Mouse (Mus musculus) NIH3T3 (cell line): ENCODE measurements around the gene Celsr1.

Source experiments
- DNase-seq: peaks from one replicate; pipeline ENCODE4 v3.0.0-alpha.2; 2012; ENCODE audit warnings: low read depth

The Celsr1 gene

GRCm38 (mm10) chr15:86034781-86035360 lies 1.3 kb upstream of the Celsr1 start:
- DNase-seq, result no peak

- DNase-seq, result no peak
Observed at GRCm38 (mm10) chr15:86034021-86034523, 495 bp upstream of the Celsr1 start.

- no peak for DNase-seq
Observed at GRCm38 (mm10) chr15:86032811-86033190, 776 bp downstream of the Celsr1 start.

GRCm38 (mm10) chr15:86029981-86030380 lies 3.6 kb downstream of the Celsr1 start:
- DNase-seq, result no peak

- no peak for DNase-seq
Observed at GRCm38 (mm10) chr15:86027871-86028270, 5.7 kb downstream of the Celsr1 start.

GRCm38 (mm10) chr15:86021971-86022370 lies 11.6 kb downstream of the Celsr1 start:
- DNase-seq, result no peak

GRCm38 (mm10) chr15:86021301-86021700 lies 12.3 kb downstream of the Celsr1 start:
- DNase-seq, result no peak

- no peak for DNase-seq
Observed at GRCm38 (mm10) chr15:86020008-86020407, 13.6 kb downstream of the Celsr1 start.

- no peak for DNase-seq
Observed at GRCm38 (mm10) chr15:86018753-86019512, 14.6 kb downstream of the Celsr1 start.

GRCm38 (mm10) chr15:86017336-86017735 lies 16.2 kb downstream of the Celsr1 start:
- no peak for DNase-seq

GRCm38 (mm10) chr15:86015860-86016541 lies 17.6 kb downstream of the Celsr1 start:
- DNase-seq, result no peak

GRCm38 (mm10) chr15:86015026-86015425 lies 18.6 kb downstream of the Celsr1 start:
- no peak for DNase-seq

- DNase-seq, result no peak
Observed at GRCm38 (mm10) chr15:86013656-86014055, 19.9 kb downstream of the Celsr1 start.

- no peak for DNase-seq
Observed at GRCm38 (mm10) chr15:86013130-86013529, 20.4 kb downstream of the Celsr1 start.

GRCm38 (mm10) chr15:86007690-86008121 lies 25.9 kb downstream of the Celsr1 start:
- peak; percentile 51 for DNase-seq

- DNase-seq, result peak; percentile 18
Observed at GRCm38 (mm10) chr15:86005691-86006525, 27.7 kb downstream of the Celsr1 start.

- DNase-seq, result no peak
Observed at GRCm38 (mm10) chr15:86004048-86004447, 29.5 kb downstream of the Celsr1 start.

- no peak for DNase-seq
Observed at GRCm38 (mm10) chr15:86000706-86001292, 32.8 kb downstream of the Celsr1 start.

GRCm38 (mm10) chr15:85998525-85999230 lies 34.9 kb downstream of the Celsr1 start:
- DNase-seq, result no peak

- DNase-seq, result no peak
Observed at GRCm38 (mm10) chr15:85996031-85996765, 37.4 kb downstream of the Celsr1 start.
